Mouse (Mus musculus) kidney, postnatal 10 days (tissue): ENCODE measurements at regions not wholly inside any gene's neighbourhood (a gene's known extent, or its start where the extent isn't known, plus 50 kb on each side); places are given as distances from the start of the nearest gene placed in this dataset.

ENCODE experiments used
- DNase-seq: peaks from one replicate; pipeline ENCODE4 v3.0.0; 2021; ENCODE audit warnings: mixed read lengths

DNA sequence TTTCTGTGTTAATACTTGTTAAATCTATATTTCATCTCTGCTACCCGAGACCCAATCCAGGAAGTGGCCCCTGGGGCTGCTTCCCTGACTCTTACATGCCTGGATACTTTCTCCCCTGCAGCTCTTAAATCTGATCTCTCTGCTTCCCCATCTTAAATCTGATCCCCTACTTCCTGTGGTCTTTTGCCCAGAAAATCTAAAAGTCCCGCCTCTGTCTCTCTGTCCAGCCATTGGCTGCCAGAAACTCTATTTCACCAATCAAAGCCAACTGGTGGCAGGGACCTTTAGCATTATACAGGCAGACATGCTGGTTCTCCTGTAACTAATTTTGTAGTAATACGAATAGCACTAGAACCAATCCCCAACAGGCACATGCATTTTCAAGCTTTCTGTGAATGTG is 59.0 kb upstream of the Ccdc91 start:
- no peak for DNase-seq

- no peak for DNase-seq
These were observed 61.9 kb upstream of the Ccdc91 start for GRCm38 (mm10) chr6:147413713-147414112.

- DNase-seq = no peak
These were observed 77.6 kb upstream of the Ccdc91 start for GRCm38 (mm10) chr6:147397984-147398383.

DNA sequence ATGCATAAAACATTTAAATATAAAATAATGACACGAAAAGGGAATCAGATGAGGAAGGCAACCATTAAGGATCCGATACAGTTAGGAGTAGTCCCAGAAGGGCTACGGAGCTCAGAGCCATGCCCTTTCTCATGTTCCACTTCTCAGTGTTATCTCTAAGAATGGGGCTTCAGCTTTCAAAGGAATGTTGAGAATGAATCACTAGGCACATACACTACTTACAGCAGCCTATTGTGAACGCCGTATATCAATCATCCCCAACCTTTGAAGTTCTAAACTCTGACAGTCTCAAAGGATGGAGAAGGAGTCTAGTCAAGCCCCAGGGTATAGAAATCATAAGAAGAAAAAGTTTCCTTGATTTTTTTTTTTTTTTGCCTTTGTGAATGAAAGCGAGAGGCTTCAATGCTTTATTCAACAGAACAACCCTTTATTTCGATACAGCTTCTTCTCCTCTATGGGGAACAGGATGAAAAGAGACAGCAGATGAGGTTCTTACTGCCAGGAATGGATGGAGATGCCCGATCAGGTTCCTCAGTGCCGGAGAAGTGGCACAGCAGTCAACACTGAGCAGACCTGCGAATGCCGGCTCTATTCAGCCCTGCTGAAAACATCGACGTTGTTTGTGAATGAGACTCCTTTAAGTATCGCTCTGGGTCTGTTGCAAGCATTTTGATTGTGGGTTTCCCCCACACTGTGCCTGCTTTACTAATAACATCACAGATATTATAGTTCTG is 84.0 kb upstream of the Ccdc91 start:
- no peak for DNase-seq

- no peak for DNase-seq
These were observed 85.1 kb upstream of the Ccdc91 start for GRCm38 (mm10) chr6:147390499-147390898.

DNA sequence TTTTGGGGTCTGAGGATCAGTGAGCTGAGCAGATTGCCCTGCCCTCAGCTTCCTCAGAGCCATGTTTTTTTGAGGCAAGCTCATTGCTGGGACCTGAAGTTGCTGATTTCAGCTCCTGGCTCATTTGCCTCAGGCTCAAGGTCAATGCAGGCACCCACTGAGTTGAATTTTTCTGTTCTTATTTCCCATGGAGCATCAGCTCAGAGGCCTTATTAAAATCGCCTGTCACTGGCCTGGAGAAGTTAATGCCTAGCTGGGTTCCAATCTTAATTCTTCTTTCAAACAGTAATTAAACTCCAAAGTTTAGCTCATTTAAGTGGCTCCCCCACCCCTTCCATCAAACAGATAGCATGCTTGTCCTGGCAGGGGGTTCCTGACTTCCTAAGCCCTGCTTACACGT is 86.9 kb upstream of the Ccdc91 start:
- no peak for DNase-seq

GRCm38 (mm10) chr6:147385606-147386005 is 90.0 kb upstream of the Ccdc91 start:
- DNase-seq = no peak

DNA sequence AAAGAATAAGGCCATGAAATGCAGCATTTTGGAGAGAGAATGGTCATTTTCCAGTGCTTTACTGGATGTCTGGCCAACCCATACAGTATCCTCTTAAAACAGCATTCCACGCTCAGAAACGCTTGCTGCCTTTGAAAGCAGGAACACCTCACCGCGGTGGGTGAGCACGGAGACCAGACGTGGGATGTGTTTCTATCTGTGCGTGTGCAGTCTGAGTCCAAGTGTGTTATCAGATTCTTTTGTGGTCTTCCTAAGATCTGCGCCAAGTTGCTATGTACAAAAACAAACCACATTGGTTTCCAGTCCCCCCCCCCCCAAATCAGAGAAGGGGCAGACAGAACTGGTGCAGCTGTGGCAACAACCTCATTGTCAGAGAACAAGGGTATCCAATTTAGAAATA is 95.1 kb upstream of the Ccdc91 start:
- DNase-seq = no peak

DNA sequence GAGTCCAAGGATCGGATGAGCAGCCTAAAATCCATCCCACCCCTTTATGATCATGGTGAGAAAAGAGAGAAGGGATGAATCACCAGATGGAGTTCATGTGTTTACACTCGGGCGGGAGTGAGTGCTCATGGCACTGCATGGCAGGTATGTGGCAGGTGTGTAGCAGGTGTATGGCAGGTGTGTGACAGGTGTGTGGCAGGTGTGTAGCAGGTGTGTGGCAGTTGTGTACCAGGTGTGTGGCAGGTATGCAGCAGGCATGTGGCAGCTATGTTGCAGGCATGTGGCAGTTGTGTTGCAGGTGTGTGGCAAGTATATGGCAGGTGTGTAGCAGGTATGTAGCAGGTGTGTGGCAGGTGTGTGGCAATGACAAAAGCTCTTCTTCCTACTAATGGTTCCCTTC is 97.9 kb upstream of the Ccdc91 start:
- DNase-seq = no peak

GRCm38 (mm10) chr6:147371737-147372136 is 103.9 kb upstream of the Ccdc91 start:
- no peak for DNase-seq

- DNase-seq = no peak
These were observed 104.3 kb upstream of the Ccdc91 start for GRCm38 (mm10) chr6:147371336-147371735.

DNA sequence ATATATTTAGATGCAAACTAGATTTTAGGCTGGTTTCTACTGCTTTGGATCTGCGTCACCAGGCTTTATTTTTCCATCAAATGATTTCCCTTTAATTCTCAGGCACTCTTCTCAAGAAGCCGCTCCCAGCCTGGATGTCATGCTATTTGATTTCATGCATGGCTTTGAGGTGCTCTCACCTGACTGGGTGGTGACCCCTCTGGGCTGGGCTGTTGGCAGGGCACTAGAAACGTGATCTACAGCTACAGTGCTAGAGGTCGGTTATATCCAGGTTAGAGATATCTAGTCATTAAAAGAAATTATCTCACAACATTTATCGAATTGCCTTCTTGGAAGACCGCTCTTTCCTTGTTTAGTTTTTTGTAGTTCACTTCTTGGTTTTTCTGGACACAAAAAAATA is 98.9 kb upstream of the Pthlh start:
- no peak for DNase-seq

DNA sequence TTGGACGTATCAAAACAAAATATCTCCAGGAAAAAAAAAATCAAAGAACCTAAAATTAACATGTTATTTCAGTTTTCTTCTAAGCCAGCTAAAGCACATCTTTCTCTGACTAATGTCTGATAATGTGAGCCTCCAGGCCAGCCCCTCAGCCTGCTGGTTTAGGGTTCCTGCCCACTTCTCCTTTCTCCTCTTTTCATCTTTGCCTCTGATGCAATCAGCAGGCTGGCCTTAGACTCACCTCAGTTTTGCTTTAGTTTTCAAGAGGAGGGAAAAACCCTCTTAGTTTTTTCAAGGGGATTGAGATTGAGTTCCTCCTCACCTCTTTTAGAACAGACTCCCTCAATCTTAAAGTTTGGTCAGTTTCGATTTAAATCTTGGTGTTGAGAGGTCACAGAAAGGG is 93.0 kb upstream of the Pthlh start:
- no peak for DNase-seq

GRCm38 (mm10) chr6:147356570-147356969 is 92.6 kb upstream of the Pthlh start:
- DNase-seq = no peak

DNA sequence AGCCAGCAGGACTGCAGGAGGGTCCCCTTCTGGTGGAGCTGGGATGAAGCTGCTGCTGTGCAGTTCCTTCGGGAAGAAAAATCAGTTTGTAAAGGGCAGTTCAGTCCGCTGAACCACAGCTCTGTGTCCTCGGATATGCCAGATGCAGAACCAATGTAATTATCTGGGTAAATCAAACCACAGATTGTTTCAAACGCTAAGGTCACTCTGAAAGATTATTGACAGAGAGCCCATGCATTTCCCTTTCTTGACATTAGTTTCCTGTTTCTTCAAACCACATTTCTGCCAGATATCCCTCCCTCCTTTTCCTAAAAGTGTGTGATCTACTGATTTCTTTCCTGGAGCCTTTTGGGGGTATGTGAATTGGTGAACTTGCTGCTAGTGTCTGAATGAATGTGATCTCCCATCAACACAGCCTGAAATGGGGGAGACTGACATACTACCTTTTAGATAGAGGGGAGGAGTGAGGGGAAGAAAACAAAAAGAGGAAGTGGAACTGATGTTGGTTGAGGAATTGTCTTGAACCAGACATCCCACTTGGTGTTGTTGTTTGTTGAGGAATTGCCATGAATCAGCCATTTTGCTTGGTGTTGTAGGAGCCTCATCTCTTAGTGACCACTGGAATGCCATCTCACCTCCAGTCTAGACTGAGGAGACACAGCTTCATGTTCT is 85.7 kb upstream of the Pthlh start:
- DNase-seq = no peak

GRCm38 (mm10) chr6:147348621-147349020 is 84.6 kb upstream of the Pthlh start:
- DNase-seq = no peak

DNA sequence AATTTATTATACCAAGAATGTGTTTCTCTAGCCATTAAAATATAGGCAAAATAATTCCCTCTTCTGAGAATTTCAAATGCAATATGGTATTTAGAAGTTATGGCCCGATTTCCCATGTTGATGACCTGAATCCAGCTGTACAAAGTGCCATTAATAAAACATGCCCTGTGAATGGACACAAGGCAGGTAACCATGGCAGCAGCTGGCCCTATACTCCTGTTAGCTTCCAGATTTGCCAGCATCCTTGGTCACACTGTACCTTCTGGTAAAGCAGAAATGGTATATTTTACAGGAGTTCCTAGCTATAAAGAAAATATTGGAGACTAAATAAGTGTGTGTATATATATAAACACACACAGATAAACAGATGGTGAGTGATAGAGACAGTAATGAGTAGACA is 77.1 kb upstream of the Pthlh start:
- no peak for DNase-seq

GRCm38 (mm10) chr6:147332976-147333375 is 69.0 kb upstream of the Pthlh start:
- DNase-seq = no peak

- DNase-seq = no peak
These were observed 65.2 kb upstream of the Pthlh start for GRCm38 (mm10) chr6:147329201-147329600.

DNA sequence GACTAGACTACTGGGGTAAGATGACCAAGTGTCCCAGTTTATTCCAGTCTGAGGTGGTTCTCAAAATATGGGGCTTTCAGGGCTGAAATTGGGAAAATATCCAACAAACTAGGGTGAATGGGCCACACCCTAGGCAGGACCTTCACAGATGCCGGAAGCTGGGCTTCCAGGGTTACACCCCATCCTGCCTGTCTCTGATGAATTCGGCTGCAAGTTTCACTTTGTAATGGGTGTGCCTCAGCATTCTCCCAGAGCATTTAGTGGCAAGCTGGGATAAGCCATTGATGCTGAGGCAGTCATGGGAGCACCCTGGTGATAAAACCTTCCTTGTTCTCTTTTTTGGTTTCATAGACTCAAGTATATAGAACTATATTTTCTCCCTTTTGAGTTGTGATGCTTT is 60.4 kb upstream of the Pthlh start:
- DNase-seq = no peak

- DNase-seq = peak; percentile 14
These were observed 54.1 kb upstream of the Pthlh start for GRCm38 (mm10) chr6:147318106-147318505.

DNA sequence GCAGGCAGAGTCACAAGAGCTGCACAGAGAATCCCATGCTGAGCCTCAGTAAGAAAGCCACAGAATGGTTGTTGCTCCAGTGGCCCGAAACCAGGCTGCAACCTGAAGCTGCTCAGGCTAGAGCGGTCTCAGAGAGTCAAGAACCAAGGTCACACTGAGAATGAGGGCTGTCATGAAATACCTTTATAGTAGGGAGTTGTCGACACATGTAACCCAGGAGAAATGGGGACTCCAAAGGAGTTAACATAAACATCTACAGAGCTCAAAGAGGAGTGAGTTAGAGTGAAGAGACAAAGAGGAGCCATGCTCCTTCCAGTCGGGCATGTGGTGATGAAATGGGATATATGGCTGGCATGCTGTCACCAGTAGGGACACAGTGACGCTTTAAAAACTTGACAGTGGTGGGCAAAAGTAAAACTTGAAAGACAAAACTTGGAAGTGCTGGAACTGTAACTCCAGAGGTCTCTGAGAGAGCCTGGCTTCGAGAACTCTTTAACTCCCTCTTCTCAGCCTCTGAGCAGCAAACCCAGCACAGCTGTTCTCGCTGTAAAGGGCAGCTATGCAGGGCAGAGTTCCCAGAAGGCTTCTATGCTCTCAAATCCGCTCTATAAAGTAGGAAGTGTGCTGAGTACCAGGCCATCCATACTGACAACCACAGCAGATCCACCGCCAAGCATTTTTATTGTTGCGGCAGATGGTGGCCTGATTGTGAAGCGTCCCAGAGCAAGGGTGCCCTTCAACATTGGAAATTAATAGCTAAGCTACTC is 52.9 kb upstream of the Pthlh start:
- DNase-seq = peak; percentile 11

- DNase-seq = no peak
These were observed 52.2 kb upstream of the Pthlh start for GRCm38 (mm10) chr6:147316140-147316539.

GRCm38 (mm10) chr6:147315207-147315606 is 51.2 kb upstream of the Pthlh start:
- no peak for DNase-seq
